Mouse (Mus musculus) thymus, adult 18-20 months (tissue): ENCODE measurements around the gene Smyd3.

ENCODE experiments used
- DNase-seq, 2 experiments: peaks; one replicate each; pipeline ENCODE4 v3.0.0; 2022; ENCODE audit warnings: mixed read lengths in 2 of 2

Gene Smyd3

GRCm38 (mm10) chr1:178924492-178925183 lies 593.2 kb downstream of the Smyd3 start:
- DNase-seq: no peak

GRCm38 (mm10) chr1:178917194-178917902 lies 600.5 kb downstream of the Smyd3 start:
- DNase-seq: no peak

DNA sequence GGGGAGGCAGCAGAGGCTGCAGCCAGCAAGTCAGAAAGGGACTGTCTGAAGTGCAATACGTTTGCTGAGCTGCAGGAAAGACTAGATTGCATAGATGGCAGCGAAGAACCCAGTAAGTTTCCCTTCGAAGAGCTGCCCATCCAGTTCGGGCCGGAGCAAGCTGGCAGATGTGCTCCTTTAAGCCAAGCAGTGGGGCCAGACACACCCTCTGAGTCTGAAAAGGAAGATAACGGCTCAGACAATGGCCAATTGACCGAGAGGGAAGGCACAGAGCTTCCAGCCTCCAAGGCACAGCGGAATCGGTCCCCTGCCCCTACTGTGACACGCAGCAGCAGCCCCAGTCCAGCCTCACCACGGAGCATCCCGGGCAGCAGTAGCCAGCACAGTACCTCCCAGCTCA lies 602.8 kb downstream of the Smyd3 start:
- no peak for DNase-seq

GRCm38 (mm10) chr1:178912936-178913716 lies 604.7 kb downstream of the Smyd3 start:
- DNase-seq: no peak

- DNase-seq: no peak
Measured at GRCm38 (mm10) chr1:178910951-178911350, 606.9 kb downstream of the Smyd3 start.
